Comparison of ENCODE assay signal across 8 mouse cellular contexts in the genomic region with DNA sequence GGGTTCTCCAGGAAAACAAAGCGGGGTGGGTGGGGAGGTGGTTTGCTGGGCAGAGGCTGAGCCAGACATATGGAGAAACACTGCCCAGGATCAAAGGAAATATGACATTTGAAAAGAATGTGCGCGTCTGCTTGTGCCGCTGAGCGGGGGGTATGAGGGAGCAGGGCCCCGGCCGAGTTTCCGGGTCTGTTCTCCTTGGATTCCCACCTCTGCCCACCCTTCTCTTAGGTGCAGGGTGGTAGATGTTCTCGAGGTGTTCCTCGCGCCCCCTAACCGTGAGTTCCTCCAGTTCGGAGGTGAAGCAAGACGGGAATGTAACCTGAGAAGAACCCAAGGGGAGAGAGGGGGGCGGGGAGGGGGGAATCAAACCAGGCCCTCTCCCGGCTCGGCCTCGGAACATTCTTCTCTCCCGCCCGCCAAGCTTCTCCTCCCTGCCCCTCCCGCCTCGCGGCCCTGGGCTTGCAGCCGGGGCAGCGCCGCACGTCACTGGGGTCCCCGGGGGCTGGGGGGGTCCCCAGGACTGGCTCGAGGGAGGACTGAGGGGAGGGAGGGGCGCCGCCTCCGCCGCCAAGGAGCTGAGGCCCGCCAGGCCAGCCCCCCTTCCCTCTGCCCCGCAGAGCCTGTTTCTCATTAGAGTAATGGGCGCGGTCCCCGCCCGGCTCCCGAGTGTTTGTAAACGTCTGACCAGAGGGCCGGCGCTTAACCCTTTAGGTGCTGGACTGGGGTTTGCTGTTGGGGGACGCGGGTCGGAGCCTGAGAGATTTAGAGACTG. TPM values are rescaled to one million over a fixed set of nuclear protein-coding genes. Genes with fewer than 3 reads are reported as not detected.
DNase-seq lines count a peak whose midpoint lies in the region; ATAC-seq lines count a peak whose summit lies in the region.

A gene (plus strand): TSS at position 154 of the 772 bp plus-strand sequence.

- peak; percentile 80 for ATAC-seq in forebrain, embryonic 15.5 days (replicated peaks)
- ATAC-seq in midbrain, embryonic 13.5 days = peak; percentile 76

- no peaks in the 10 kb centered on the region for H3K9me3 ChIP-seq in forebrain, embryonic 15.5 days
- no peaks in the 10 kb centered on the region for H3K9me3 ChIP-seq in midbrain, embryonic 13.5 days

- peak within 1 kb of the TSS; percentile 92 for H3K4me2 ChIP-seq in forebrain, embryonic 15.5 days (replicated peaks)
- peak within 1 kb of the TSS; percentile 87 for H3K4me2 ChIP-seq in midbrain, embryonic 13.5 days (replicated peaks)

- peak within 1 kb of the TSS; percentile 59 for H3K4me3 ChIP-seq in forebrain, embryonic 15.5 days
- H3K4me3 ChIP-seq in midbrain, embryonic 13.5 days (replicated peaks) = peak within 1 kb of the TSS; percentile 65

- H3K4me1 ChIP-seq in forebrain, embryonic 15.5 days = peaks cover 45% of the 10 kb centered on the region
- peaks cover 45% of the 10 kb centered on the region for H3K4me1 ChIP-seq in midbrain, embryonic 13.5 days (replicated peaks)

- H3K27ac ChIP-seq in forebrain, embryonic 15.5 days (replicated peaks) = peak within 1 kb of the TSS; percentile 87
- H3K27ac ChIP-seq in midbrain, embryonic 13.5 days = peak within 1 kb of the TSS; percentile 88

- WGBS in forebrain, embryonic 15.5 days = 0% methylated on average over 34 of the region's 46 CpGs
- under 1% methylated on average over 42 of the region's 46 CpGs for WGBS in midbrain, embryonic 13.5 days

- DNase-seq in cerebellum, postnatal 14 days = peak; percentile 72 to 80
- no peak for DNase-seq in cerebellum, adult 11 months
- DNase-seq in adrenal gland, postnatal 10 days = peak; percentile 85
- DNase-seq in heart, postnatal 4 days = peak; percentile 92
- DNase-seq in layer of hippocampus, postnatal 36 days = peak; percentile 16 to 36
- DNase-seq in testis, postnatal 14 days (ENCODE audit: low spot score) = peak; percentile 83

- no peaks in the 10 kb centered on the region for H3K36me3 ChIP-seq in forebrain, embryonic 15.5 days
- no peaks in the 10 kb centered on the region for H3K36me3 ChIP-seq in midbrain, embryonic 13.5 days

- H3K9ac ChIP-seq in forebrain, embryonic 15.5 days (replicated peaks) = peak within 1 kb of the TSS; percentile 65
- peak within 1 kb of the TSS; percentile 74 for H3K9ac ChIP-seq in midbrain, embryonic 13.5 days (replicated peaks)

- H3K27me3 ChIP-seq in forebrain, embryonic 15.5 days = peaks cover 4% of the 10 kb centered on the region; the same call in 1 of the 2 replicates
- H3K27me3 ChIP-seq in midbrain, embryonic 13.5 days = peaks cover 25% of the 10 kb centered on the region

RNA-seq across cellular contexts. Expression of the gene that starts here (rescaled TPM):
- 10 to 100 TPM; 23.5 to 28.2 TPM for total RNA-seq in adrenal gland, postnatal 10 days (2021)
- polyA plus RNA-seq in forebrain, embryonic 15.5 days (2015; fragmentation: Nextera tagmentation; extraction: Ambion mirVana) = 10.9 and 13.6 TPM in 2 replicates
- 10 to 100 TPM; 12.7 to 13.3 TPM for total RNA-seq in heart, postnatal 4 days (2021)
- 1 to 10 TPM; 1.2 to 1.9 TPM for total RNA-seq in layer of hippocampus, postnatal 36 days (2021)
- 7.9 and 8.8 TPM in 2 replicates for polyA plus RNA-seq in midbrain, embryonic 13.5 days (2015; fragmentation: Nextera tagmentation; extraction: Ambion mirVana)

Comparison
In these comparisons a context has a peak if more than half of its experiments do, and no peak if none do; other contexts are left out.
1. RNA of the gene that starts here (total RNA-seq): 23.5 to 28.2 TPM in adrenal gland, postnatal 10 days and 12.7 to 13.3 TPM in heart, postnatal 4 days; 1.2 to 1.9 TPM in layer of hippocampus, postnatal 36 days; every median in the first group is over 4 times any median in the second.